Mouse (Mus musculus) brain, adult 2 months (tissue): Measurements from ENCODE around the gene Iqcn.

Experiments
- DNase-seq: peaks from one replicate; pipeline ENCODE4 v3.0.0; 2011; ENCODE audit warnings: low read depth, low spot score

Iqcn gene

GRCm38 (mm10) chr8:70754871-70755660, 51.8 kb downstream of the Iqcn start:
- DNase-seq: peak; percentile 95

- DNase-seq: no peak
Observed at GRCm38 (mm10) chr8:70755661-70756475, 52.6 kb downstream of the Iqcn start.

DNA sequence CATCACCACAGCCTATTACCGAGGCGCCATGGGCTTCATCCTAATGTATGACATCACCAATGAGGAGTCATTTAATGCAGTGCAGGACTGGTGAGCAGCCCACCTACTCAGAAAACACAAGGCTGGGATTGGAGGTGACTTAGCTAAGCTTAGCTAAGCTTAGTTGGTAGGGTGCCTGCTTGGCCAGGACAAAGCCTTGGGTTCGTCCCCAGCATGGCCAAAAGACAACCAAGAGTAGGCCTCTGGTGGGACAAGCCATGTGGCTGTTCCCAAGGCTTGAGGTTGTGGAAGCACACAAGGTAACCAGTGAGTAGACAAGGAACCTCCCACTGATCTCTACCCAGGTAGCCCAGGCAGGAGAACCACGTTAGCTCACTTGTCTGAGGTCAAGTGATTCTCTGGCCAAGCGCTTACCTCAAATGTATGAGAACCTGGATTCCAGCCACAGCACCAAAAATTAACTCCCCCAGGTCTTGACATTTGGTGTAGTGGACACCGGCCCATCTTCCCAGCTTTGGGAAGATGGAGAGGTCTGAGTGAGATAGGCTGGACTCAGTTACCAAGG, 53.3 kb downstream of the Iqcn start:
- no peak for DNase-seq

DNA sequence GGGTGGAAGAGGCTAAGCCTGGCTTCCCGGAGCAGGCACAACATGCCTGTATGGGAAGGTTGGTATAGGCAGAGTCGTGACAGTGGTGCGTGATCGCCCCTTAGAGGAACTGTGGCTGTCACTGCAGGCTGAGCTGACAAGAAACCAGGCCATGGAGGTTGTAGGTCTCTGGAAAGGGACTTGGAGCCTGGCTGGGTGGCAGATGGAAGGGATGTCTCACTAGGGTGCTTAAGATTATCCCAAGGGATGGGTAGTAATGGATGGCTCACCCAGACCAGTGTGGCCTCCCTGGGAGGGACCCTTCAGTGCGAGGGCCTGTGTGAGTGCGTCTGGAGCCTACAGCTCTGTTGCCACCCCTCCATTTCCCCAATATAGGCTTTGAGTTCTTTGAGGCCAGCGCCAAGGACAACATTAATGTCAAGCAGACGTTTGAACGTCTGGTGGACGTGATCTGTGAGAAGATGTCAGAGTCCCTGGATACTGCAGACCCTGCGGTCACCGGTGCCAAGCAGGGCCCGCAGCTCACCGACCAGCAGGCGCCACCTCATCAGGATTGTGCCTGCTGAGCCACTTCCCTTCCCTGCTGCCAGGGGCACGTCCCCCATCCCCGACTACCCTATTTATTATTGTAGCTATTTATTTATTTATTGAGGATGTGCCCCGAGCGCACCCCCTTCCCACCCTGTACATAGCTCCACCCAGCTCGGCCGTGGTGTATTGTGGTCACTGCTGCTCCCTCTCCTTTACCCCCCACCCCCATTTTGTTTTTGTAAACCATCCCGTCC, 54.5 kb downstream of the Iqcn start:
- DNase-seq: peak; percentile 73

- DNase-seq: no peak
Observed at GRCm38 (mm10) chr8:70758308-70758615, 55.0 kb downstream of the Iqcn start.

DNA sequence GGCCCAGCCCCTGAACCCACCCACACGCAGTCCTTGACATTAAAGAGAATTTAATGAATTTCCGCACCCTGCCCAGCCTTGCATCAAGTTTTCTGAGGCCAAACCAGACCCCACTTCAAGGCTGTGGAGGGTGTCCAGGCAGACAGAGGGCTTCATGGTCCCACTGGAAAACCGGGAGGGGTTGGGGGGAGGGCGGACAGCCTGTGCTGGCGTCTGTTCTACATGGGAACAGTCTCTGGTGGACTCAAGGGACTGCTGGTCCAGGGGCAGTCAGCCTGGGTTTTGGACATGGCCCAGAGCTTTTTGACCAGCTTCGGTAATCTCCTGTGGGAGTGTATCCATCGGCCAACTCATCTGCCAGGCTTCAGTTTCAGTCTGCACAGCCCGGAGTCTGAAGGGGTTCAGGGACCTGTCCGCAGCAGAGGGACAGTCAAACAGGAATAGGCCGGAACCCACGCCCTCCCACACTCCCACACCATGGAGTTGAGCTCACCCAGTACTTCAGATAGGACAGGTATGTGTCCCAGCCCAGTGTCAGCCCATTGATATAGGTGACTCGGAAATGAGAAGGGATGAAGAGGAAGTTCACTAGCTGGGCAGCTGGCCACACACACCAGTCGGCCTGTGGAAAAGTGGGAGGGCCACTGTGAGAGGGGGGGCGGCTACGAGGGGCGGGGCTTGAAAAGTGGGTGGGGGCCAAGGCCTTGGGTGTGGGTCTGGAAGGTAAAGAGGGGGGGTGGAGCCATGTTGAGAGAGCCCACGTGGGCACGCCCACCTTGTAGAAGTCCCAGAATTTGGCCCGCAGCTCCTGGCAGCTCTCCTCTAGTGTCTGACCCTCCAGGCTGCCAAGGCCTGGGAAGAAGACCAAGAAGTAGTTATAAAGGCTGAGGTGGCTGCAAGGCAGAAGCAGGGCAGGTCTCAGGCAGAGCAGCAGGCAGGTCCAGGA, 55.6 kb downstream of the Iqcn start:
- peak; percentile 35 for DNase-seq

DNA sequence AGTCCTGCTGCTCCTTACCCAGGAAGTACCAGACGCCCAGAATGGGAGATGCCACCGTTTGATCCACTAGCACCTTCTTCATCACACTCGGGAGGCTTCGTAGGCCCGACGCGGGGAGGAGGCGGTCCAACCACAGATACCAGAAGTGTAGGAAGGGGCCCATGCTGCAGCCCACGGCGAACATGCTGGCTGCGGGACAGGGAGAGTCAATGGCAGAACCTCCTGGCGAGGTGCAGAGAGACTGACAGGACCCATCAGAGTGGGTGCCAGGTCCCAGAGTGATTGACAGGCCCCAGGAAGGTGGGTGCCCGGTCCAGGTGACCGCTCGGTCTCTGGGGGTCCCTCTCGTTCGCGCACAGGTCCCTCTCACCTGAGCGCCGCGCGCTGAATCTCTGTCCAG, 57.1 kb downstream of the Iqcn start:
- no peak for DNase-seq

- peak; percentile 100 for DNase-seq
Observed at GRCm38 (mm10) chr8:70760775-70761406, 57.6 kb downstream of the Iqcn start, which contains the start of gene Mpv17l2. Gene Mpv17l2 (minus strand): TSS chr8:70760946.

GRCm38 (mm10) chr8:70762118-70762517, 58.9 kb downstream of the Iqcn start:
- DNase-seq: no peak

DNA sequence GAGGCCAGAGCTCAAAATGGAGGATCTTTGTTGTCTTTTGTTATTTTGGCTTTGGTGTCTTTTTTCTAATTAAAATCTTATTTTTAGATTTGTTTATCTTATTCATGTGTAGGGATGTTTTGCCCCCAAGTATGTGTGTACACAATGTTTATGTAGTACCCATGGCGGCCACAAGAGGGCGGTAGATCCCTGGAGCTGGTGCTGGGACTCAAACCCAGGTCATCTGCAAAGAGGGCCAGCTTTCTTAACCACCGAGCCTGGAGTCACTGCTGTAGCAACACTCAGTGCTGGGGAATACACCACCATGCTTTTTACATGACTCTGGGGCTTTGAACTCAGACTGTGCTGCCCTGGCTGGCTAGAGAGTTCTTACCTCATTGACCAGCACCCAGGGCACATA, 60.1 kb downstream of the Iqcn start:
- no peak for DNase-seq

DNA sequence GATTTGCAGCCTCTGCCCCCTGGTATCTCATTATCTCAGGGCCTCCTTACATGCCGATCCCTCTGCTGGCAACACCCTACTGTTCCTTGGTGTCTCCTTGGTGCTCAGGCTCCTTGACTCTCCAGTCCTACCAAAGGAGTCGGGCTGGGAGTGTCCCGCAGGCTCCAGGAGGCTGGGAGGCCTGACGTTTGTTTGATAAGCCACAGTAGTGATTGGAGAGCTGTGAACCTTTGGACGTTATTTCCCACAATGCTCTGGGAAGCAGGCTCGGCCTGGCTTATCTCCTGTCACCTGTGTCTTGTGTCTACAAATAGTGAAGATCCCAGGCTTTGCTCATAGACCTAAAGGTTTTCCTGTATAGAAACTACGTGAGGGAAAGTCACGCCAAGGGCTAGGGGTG, 60.8 kb downstream of the Iqcn start:
- DNase-seq: no peak

DNA sequence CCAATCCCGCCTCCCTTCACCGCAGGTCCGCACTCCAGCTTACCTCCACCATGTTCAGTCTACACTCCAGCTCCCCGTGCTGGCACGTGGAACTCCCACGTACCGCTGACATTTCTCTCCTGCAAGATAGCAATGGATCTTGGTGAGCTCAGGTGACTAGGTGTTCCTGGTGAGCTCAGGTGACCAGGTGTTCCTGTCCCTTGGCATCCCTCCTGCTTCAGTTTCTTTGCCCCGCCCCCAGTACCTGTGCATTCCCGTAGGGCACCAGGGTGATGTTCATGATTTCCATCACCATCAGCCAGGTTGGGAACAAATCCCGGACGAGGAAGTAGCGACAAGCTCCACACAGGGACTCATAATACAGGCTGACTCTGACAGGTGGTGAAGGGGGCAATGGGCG, 61.4 kb downstream of the Iqcn start:
- DNase-seq: no peak

DNA sequence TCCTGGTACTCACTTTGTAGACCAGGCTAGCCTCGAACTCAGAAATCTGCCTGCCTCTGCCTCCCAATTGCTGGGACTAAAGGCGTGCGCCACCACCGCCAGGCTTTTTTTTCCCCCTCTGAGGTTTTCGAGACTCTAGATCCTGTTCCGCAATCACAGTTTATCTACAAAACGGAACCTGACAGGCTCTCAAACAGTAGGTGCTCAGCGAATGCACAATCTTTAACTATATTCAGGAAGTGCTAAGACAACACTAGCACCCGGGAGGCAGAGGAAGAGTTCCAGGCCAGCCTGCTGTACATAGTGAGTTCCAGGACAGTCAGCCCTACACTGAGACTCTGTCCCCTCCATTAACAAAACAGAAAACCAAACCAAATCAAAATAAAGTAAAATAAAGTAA, 62.1 kb downstream of the Iqcn start:
- no peak for DNase-seq

DNA sequence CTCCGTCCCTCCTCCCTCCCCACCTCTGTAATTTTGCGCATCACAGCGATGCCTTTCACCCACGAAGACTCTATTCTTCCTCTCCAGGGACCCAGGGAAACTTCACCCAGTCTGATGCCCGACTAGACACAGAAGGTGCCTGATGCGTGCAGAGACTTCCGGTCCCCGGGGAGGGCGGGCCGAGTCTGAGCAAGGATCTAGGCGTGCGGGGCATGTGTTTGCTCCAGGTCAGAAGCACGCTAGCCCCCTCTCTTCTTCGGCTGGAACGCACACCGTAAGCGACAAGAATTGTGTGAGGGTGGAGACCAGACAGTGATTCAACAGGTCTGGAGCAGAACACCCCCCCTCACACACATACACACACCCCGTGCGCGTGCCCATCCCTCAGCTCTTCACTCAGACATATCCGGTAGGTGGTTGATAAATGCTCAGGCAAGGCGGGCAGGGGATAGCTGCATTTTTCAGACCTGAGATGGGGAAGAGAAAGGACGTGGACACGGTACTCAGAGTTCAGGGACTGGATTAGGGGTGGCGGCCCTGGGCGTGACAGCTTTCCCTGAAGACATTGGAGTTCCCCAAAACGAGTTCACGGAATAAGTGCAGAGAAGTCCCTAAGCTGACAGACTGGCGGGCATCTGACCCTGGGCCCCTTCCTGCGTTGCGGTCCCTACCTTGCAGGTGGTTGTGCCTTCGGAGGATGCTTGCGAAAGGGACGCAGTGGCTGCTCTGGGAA, 62.7 kb downstream of the Iqcn start:
- DNase-seq: no peak

GRCm38 (mm10) chr8:70766571-70767440, 63.5 kb downstream of the Iqcn start:
- peak; percentile 71 for DNase-seq
